Mouse (Mus musculus) thymus, adult 2 months (tissue): ENCODE measurements around the gene 9530003J23Rik.

Experiments
- CTCF ChIP-seq: fragments of 200-500 bp; IDR thresholded peaks from 2 replicates; pipeline ENCODE4 v1.5.1; 2012; ENCODE audit warnings: mild to moderate bottlenecking, control low read depth, low read length, moderate library complexity, borderline replicate concordance; ENCODE audit not compliant: control insufficient read depth, poor library complexity, insufficient read depth; ENCODE audit errors: extremely low read depth
- POLR2A ChIP-seq: fragments of 200-500 bp; IDR thresholded peaks from 2 replicates; pipeline ENCODE4 v1.6.1; 2012; ENCODE audit warnings: mild to moderate bottlenecking, low read length, control low read depth, moderate library complexity; ENCODE audit not compliant: control insufficient read depth, poor library complexity, insufficient read depth; ENCODE audit errors: extremely low read depth

- TF ChIP-seq CTCF (no peak), POLR2A (no peak)
Measured at GRCm38 (mm10) chr10:117284578-117285520, 46.3 kb upstream of the 9530003J23Rik start.
